Comparison of ENCODE assay signal across 25 mouse cellular contexts in the genomic region with DNA sequence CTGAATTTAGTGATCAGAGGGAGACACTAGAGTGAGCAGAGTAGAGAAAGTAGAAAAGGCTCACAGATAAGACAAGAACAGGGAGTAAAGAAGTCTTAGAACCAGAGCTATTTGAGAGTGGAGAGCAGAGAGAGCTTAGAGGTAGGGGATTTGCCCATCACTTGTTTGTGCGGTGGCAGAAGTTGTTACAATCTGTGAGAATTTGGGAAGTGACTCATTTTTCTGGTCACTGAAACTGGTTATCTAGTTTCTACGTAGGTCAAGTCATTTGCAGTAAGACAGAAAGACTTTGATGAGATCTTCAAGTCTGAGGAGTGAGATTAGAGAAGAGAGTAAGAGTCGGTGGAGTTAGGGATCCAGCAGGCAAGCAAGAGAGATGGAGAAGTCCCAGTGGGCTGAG.
"Had no signal": no experiment of that assay in that cellular context is flagged by ENCODE, and none has a peak within 500 bp of the region (broad histone marks: within the 10 kb centered on the region; RNA-seq: fewer than 3 reads in every experiment).

No protein-coding gene starts in this region.

- H3K4me2 ChIP-seq: heart, embryonic 12.5 days; hindbrain, embryonic 12.5 days; hindbrain, embryonic 14.5 days; kidney, embryonic 15.5 days; limb, embryonic 13.5 days; limb, embryonic 15.5 days; liver, embryonic 12.5 days had no signal

- H3K4me1 ChIP-seq: heart, embryonic 10.5 days; hindbrain, embryonic 10.5 days; hindbrain, embryonic 12.5 days; limb, embryonic 15.5 days; liver, embryonic 12.5 days had no signal

- H3K4me3 ChIP-seq: heart, embryonic 10.5 days; heart, embryonic 12.5 days; hindbrain, embryonic 10.5 days; hindbrain, embryonic 12.5 days; kidney, embryonic 15.5 days; limb, embryonic 13.5 days; limb, embryonic 15.5 days; liver, embryonic 12.5 days had no signal

- H3K9ac ChIP-seq: heart, embryonic 12.5 days; hindbrain, embryonic 12.5 days; hindbrain, embryonic 14.5 days; kidney, embryonic 15.5 days; limb, embryonic 13.5 days; limb, embryonic 15.5 days; liver, embryonic 12.5 days; liver, embryonic 14.5 days had no signal

- H3K36me3 ChIP-seq: heart, embryonic 10.5 days; heart, embryonic 12.5 days; hindbrain, embryonic 10.5 days; hindbrain, embryonic 12.5 days; kidney, embryonic 15.5 days; limb, embryonic 13.5 days; limb, embryonic 15.5 days; liver, embryonic 12.5 days had no signal

- ATAC-seq: hindbrain, embryonic 16.5 days; inflammation-experienced regulatory T-cells, adult 6 months; intestine, postnatal 0 days; liver, embryonic 12.5 days had no signal

- H3K9me3 ChIP-seq: heart, embryonic 10.5 days; heart, embryonic 12.5 days; hindbrain, embryonic 10.5 days; hindbrain, embryonic 12.5 days; kidney, embryonic 15.5 days; limb, embryonic 13.5 days; limb, embryonic 15.5 days; liver, embryonic 12.5 days had no signal

- H3K27me3 ChIP-seq: heart, embryonic 12.5 days; hindbrain, embryonic 12.5 days; kidney, embryonic 15.5 days; limb, embryonic 13.5 days; limb, embryonic 15.5 days; liver, embryonic 12.5 days had no signal

- DNase-seq: gastrocnemius, postnatal 14 days; heart, adult 11 months; heart, postnatal 10 days; heart, postnatal 4 days; kidney, adult 18-20 months; kidney, adult 9 months; kidney, postnatal 14 days; kidney, postnatal 36 days; layer of hippocampus, adult 9-11 months; layer of hippocampus, postnatal 36 days; left cerebral cortex, postnatal 4 days had no signal

- H3K27ac ChIP-seq: heart, embryonic 10.5 days; hindbrain, embryonic 10.5 days; hindbrain, embryonic 12.5 days; hindbrain, embryonic 14.5 days; kidney, embryonic 15.5 days; kidney, postnatal 0 days; limb, embryonic 13.5 days; limb, embryonic 15.5 days; liver, embryonic 12.5 days; liver, embryonic 14.5 days had no signal
